Mouse (Mus musculus) hindbrain, embryonic 14.5 days (tissue): ENCODE measurements around the gene Gemin4. TPM values are rescaled to one million over a fixed set of nuclear protein-coding genes. Genes with fewer than 3 reads are reported as not detected.
A peak's percentile ranks its signal among the peaks of the same experiment; 100 is the strongest.

Experiments
- ATAC-seq: fragments of 200-750 bp; cut with Nextera tagmentation; 2 replicates; pipeline ENCODE4 v1.8.0; 2017; ENCODE audit warnings: moderate number of reproducible peaks, mild to moderate bottlenecking, moderate TSS enrichment, moderate library complexity; ENCODE audit not compliant: low FRiP score
- DNase-seq: peaks from one replicate; pipeline ENCODE4 v3.0.0-alpha.2; 2015; ENCODE audit warnings: low spot score
- H3K27ac ChIP-seq: fragments of 300-500 bp; sonication (generic); 2 replicates; pipeline ENCODE4 v1.5.1; 2014; ENCODE audit warnings: mild to moderate bottlenecking, moderate library complexity
- H3K27me3 ChIP-seq: fragments of 300-500 bp; sonication (generic); 2 replicates; pipeline ENCODE4 v1.6.1; 2014; ENCODE audit warnings: mild to moderate bottlenecking, low read length, mixed read lengths; ENCODE audit not compliant: control insufficient read depth, insufficient read depth
- H3K36me3 ChIP-seq: fragments of 300-500 bp; sonication (generic); replicated peaks from 2 replicates; pipeline ENCODE4 v1.6.1; 2014; ENCODE audit not compliant: control insufficient read depth, insufficient read depth
- H3K4me1 ChIP-seq: fragments of 300-500 bp; sonication (generic); replicated peaks from 2 replicates; pipeline ENCODE4 v1.6.1; 2014; ENCODE audit warnings: antibody characterized with exemption, low read length, mixed read lengths; ENCODE audit not compliant: control insufficient read depth, insufficient read depth
- H3K4me2 ChIP-seq: fragments of 300-500 bp; sonication (generic); replicated peaks from 2 replicates; pipeline ENCODE4 v1.6.1; 2014; ENCODE audit warnings: mild to moderate bottlenecking, moderate library complexity
- H3K4me3 ChIP-seq: fragments of 300-500 bp; sonication (generic); replicated peaks from 2 replicates; pipeline ENCODE4 v1.5.1; 2014; ENCODE audit warnings: mild to moderate bottlenecking, low read length
- H3K9ac ChIP-seq: fragments of 300-500 bp; sonication (generic); 2 replicates; pipeline ENCODE4 v1.6.1; 2014
- H3K9me3 ChIP-seq: fragments of 300-500 bp; sonication (generic); 2 replicates; pipeline ENCODE4 v1.6.1; 2016; ENCODE audit warnings: low read length; ENCODE audit not compliant: control insufficient read depth
- WGBS: fragments of 180-500 bp; shearing (Covaris S2); extraction: QIAGEN DNeasy Blood & Tissue Kit; methylation state at CpG from one replicate; pipeline ENCODE4 v1.1.7; 2014; 5-methylcytosine and 5-hydroxymethylcytosine counted together
- polyA plus RNA-seq: library from polyadenylated mRNA; unstranded; fragments of >200 nt; fragmentation: Nextera tagmentation; extraction: Ambion mirVana; gene quantifications from 2 replicates; pipeline ENCODE4 v1.2.1, GENCODE M21; 2014

The Gemin4 gene
- polyA plus RNA-seq, 1 experiment from 2014 or later, result 13.9 TPM

DNA sequence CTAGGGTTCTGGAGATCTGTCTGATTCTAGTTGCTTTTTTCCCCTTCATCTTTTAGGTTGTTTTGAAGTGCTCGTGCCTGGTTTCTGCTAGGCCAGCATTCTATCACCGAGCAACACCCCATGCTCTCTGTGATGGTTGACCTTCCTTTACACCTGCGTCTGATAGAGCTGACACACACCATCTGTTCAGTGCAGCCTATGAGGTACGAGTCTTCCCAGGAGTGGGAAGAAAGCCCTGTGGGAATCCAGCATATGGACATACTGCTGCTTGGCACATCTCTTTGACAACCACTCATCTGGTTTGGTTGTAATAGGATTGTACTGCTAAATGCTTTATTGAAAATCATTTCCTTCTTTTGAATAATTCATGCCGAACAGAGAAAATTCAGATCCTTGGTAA is 47.3 kb downstream of the Gemin4 start:
- no peak for DNase-seq
- Histone ChIP-seq H3K4me1 (no peaks in the 10 kb centered on the region), H3K27ac (no peak overlapping the region), H3K9me3 (no peaks in the 10 kb centered on the region), H3K4me3 (no peak overlapping the region), H3K27me3 (no peaks in the 10 kb centered on the region), H3K36me3 (peaks cover 41% of the 10 kb centered on the region), H3K9ac (no peak overlapping the region), H3K4me2 (no peak overlapping the region)
- no peak for ATAC-seq
- 48% methylated on average over 5 of the region's 5 CpGs for WGBS

DNA sequence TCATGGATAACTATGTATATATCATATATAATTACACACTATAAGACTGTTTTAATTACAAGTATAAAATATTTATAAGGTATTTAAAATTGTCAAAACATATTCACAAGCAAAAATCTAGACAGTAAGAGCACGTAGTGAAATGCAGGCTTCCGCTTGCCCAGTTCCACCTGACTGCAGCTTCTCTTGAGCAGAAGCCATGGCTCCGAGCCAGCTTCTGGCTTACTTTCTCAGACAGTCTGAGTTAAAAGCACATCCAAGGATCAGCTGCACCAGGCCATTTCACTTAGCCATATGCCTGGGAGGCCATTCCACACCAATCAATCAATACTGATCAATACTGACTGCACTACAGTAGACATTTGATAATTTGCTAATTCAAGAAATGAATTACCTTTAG is 48.5 kb downstream of the Gemin4 start:
- Histone ChIP-seq H3K4me2 (no peak overlapping the region), H3K4me1 (no peaks in the 10 kb centered on the region), H3K27me3 (no peaks in the 10 kb centered on the region), H3K4me3 (no peak overlapping the region), H3K27ac (no peak overlapping the region), H3K9me3 (no peaks in the 10 kb centered on the region), H3K9ac (no peak overlapping the region), H3K36me3 (peaks cover 33% of the 10 kb centered on the region)
- DNase-seq, result no peak
- ATAC-seq, result no peak
- 71% methylated on average over 3 of the region's 3 CpGs for WGBS

DNA sequence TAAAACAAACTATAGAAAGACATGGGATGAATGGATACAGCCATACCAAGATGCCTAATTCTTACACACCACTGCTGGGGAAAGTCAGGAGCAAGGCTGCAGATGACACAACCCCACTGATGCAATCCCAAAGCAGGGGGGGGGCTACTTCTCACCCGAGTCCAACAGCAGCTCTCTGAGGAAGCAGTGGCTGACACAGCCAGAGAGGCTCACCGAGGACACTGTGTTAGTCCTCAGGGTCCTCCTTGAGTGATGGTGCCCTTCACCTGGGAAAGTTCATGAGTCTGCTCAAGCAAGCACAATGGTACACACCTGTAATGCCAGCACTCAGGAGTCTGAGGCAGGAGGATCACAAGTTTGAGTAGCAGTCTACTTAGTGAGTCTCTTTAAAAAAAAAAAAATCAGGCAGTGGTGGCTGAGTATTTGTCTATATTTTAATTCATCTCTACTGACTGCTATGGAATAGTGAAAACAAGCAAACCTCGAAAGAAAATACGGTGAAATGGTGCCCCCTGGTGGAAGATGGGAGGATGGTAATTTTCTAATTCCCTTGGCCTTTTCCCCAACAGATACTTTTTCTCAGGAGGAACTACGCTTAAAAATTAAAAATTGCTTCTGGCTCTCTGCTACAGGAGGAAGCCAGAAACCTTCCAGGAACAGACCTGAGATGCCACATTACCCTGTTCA is 50.2 kb downstream of the Gemin4 start:
- no peak overlapping the region for H3K4me2 ChIP-seq
- no peak overlapping the region for H3K9ac ChIP-seq
- H3K27me3 ChIP-seq, result no peaks in the 10 kb centered on the region
- H3K36me3 ChIP-seq, result peaks cover 31% of the 10 kb centered on the region
- WGBS, result 32% methylated on average over 5 of the region's 5 CpGs
- H3K4me3 ChIP-seq, result no peak overlapping the region
- no peak overlapping the region for H3K27ac ChIP-seq
- DNase-seq (peak; percentile 91), ATAC-seq (no peak)
- H3K9me3 ChIP-seq, result no peaks in the 10 kb centered on the region
- H3K4me1 ChIP-seq, result no peaks in the 10 kb centered on the region

DNA sequence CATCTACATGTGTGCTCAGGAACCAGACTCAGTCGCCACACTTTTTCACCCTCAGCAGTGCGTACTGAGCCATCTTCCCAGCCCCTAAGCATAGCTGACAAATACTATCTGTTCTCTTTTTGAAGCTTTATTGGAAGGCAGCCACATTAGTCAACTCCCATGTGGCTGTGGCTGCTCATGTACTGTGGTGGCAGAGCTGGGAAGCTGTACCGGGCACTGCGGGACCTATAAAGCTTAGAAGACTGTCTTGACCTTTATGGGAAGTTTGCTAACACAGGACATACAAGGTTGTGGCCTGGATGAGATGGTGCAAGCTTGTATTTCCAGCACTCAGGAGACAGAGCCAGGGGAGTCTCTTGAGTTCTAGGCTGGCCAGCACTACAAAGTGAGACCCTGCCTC is 50.8 kb downstream of the Gemin4 start:
- Histone ChIP-seq H3K27ac (no peak overlapping the region), H3K4me2 (no peak overlapping the region), H3K9ac (no peak overlapping the region; the same call in 1 of the 2 replicates), H3K27me3 (no peaks in the 10 kb centered on the region), H3K9me3 (no peaks in the 10 kb centered on the region), H3K4me1 (no peaks in the 10 kb centered on the region), H3K36me3 (peaks cover 27% of the 10 kb centered on the region), H3K4me3 (no peak overlapping the region)
- DNase-seq (no peak), ATAC-seq (no peak)
- 98% methylated on average over 4 of the region's 4 CpGs for WGBS

Other genes starting within 250 kb of the Gemin4 start
- 3.9 and 5.5 TPM in 2 replicates for gene 1700016K19Rik, start 217.8 kb downstream of the Gemin4 start, polyA plus RNA-seq
- 9.0 and 9.5 TPM in 2 replicates for gene Rflnb, start 189.9 kb downstream of the Gemin4 start, polyA plus RNA-seq
- 66.7 and 67.0 TPM in 2 replicates for gene Vps53, start 38.0 kb downstream of the Gemin4 start, polyA plus RNA-seq
- gene Fam57a, start 38.0 kb downstream of the Gemin4 start, polyA plus RNA-seq, result 29.3 and 30.1 TPM in 2 replicates
- 0.62 TPM in 1 of 2 replicates, not detected in the other for gene Dbil5, start 56 bp downstream of the Gemin4 start, polyA plus RNA-seq
- gene Mrm3, start 26.1 kb upstream of the Gemin4 start, polyA plus RNA-seq, result 23.3 and 25.0 TPM in 2 replicates
- 127 TPM in 2 replicates for gene Glod4, start 26.1 kb upstream of the Gemin4 start, polyA plus RNA-seq
- gene Nxn, start 181.5 kb upstream of the Gemin4 start, polyA plus RNA-seq, result 32.0 and 36.0 TPM in 2 replicates
- gene Timm22, start 189.3 kb upstream of the Gemin4 start, polyA plus RNA-seq, result 110 TPM in 2 replicates